Mouse (Mus musculus): ENCODE measurements around the gene Ppp1ca. TPM values are rescaled to one million over a fixed set of nuclear protein-coding genes. Genes with fewer than 3 reads are reported as not detected.

Gene Ppp1ca
- polyA plus RNA-seq, 1 experiment from 2014 or later, result 587 TPM

DNA sequence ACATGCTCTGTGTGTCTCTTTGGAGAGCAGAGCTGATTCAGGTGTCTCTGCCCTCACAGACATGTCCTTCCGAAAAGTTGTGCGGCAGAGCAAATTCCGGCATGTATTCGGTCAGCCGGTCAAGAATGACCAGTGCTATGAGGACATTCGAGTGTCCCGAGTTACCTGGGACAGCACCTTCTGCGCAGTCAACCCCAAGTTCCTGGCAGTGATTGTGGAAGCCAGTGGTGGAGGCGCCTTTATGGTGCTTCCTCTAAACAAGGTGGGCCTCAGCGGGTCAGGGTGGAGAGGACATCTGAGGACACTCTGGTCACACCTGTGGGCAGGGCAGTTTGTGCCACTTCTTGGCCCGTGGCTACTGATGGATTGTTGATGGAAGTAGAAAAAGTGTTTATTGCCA is 42.6 kb upstream of the Ppp1ca start:
- peak overlapping the region; percentile 82 for H3K4me2 ChIP-seq
- no peak overlapping the region for H3K27ac ChIP-seq (replicated peaks)
- H3K9ac ChIP-seq, result peak overlapping the region; percentile 87
- no peaks in the 10 kb centered on the region for H3K9me3 ChIP-seq
- peak overlapping the region; percentile 81 for H3K4me3 ChIP-seq
- H3K36me3 ChIP-seq, result peaks cover 5% of the 10 kb centered on the region; the same call in 1 of the 2 replicates
- ATAC-seq (ENCODE audit: low FRiP score, low read depth), result no peak
- no peaks in the 10 kb centered on the region for H3K27me3 ChIP-seq
- 92% methylated on average over 11 of the region's 11 CpGs for WGBS
- H3K4me1 ChIP-seq (replicated peaks), result peaks cover 26% of the 10 kb centered on the region

DNA sequence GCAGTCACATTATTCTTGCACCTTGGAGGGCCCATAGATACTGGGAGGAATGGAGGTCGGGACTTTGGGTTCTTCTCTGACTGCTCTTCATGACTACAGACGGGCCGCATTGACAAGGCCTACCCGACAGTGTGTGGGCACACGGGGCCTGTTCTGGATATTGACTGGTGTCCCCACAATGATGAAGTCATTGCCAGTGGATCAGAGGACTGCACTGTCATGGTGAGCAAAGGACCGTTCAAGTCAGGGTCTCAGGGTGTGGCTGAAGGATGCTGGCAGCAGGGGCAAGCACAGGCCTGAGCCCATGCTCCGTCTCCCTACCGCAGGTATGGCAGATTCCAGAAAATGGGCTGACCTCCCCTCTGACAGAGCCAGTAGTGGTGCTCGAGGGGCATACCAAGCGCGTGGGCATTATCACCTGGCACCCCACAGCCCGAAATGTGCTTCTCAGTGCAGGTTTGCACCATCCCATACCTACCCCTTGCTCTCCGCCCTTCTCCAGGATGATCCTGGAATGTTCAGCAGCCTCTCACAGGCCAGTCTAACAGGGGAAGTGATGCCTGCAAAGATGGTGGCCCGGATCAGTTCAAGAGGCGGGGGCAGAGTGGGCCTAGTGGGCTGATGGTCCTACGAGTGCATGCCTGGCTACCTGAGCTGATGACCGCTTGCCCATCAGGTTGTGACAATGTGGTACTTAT is 42.0 kb upstream of the Ppp1ca start:
- H3K9me3 ChIP-seq, result no peaks in the 10 kb centered on the region
- no peak for ATAC-seq (ENCODE audit: low FRiP score, low read depth)
- peak overlapping the region; percentile 82 for H3K4me2 ChIP-seq
- no peak overlapping the region for H3K9ac ChIP-seq
- H3K4me3 ChIP-seq, result peak overlapping the region; percentile 81; the same call in 1 of the 2 replicates
- peaks cover 5% of the 10 kb centered on the region; the same call in 1 of the 2 replicates for H3K36me3 ChIP-seq
- WGBS, result 96% methylated on average over 17 of the region's 17 CpGs
- peaks cover 26% of the 10 kb centered on the region for H3K4me1 ChIP-seq (replicated peaks)
- no peak overlapping the region for H3K27ac ChIP-seq (replicated peaks)
- no peaks in the 10 kb centered on the region for H3K27me3 ChIP-seq

DNA sequence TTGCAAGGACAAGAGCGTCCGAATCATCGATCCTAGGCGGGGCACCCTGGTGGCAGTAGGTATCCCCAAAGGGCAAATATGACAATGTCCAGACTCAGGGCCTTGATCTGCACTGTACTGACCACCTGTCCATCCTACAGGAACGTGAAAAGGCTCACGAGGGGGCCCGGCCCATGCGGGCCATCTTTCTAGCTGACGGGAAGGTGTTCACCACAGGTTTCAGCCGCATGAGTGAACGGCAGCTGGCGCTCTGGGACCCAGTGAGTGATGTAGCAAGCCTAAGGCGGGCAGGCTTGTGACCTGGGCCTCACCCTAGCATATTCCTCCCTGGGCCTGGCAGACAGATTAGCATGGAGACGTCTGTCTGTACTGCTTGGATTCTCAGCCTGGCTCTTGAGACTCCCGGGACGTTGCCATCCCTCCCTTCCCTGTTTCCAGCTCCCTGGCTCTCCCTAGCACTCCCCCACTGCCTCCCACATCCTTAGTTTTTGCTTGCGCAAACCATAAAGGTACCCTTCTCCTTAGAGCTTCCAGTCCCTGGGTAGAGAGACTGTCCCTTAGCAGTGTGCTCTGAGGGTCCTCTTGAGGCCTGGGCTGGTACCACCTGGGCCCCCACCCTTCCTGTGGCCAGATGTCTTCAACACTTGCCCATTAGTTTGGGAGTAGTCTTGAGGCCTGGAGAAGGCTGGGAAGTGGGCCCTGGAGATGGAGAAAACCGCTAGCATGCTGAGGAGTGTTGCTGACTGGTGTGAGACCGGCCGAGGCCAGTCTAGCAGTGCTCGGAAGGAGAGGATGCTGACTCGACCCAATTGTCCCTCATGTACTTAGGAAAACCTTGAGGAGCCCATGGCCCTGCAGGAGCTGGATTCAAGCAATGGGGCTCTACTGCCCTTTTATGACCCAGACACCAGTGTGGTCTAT is 41.0 kb upstream of the Ppp1ca start:
- Histone ChIP-seq H3K4me1 (replicated peaks) (peaks cover 26% of the 10 kb centered on the region), H3K9ac (no peak overlapping the region), H3K27me3 (no peaks in the 10 kb centered on the region), H3K36me3 (peaks cover 5% of the 10 kb centered on the region; the same call in 1 of the 2 replicates), H3K9me3 (no peaks in the 10 kb centered on the region), H3K4me3 (no peak overlapping the region), H3K4me2 (no peak overlapping the region), H3K27ac (replicated peaks) (no peak overlapping the region)
- 90% methylated on average over 22 of the region's 22 CpGs for WGBS
- ATAC-seq (ENCODE audit: low FRiP score, low read depth), result no peak

DNA sequence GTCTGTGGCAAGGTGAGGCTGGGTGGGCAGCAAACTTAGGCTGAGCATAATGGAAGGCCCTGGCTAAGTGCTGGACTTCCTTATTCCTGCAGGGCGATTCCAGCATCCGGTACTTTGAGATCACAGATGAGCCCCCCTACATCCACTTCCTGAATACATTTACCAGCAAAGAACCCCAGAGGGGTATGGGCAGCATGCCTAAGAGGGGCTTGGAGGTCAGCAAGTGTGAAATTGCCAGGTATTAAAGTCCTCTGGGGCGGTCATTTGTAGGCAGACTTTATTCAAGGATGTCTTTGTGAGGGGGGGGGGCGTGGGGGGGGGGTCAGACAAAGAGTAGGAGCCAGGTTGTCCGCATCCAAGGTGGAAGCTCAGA is 40.4 kb upstream of the Ppp1ca start:
- Histone ChIP-seq H3K9ac (no peak overlapping the region), H3K9me3 (no peaks in the 10 kb centered on the region), H3K36me3 (peaks cover 6% of the 10 kb centered on the region; the same call in 1 of the 2 replicates), H3K4me1 (replicated peaks) (peaks cover 26% of the 10 kb centered on the region), H3K27ac (replicated peaks) (no peak overlapping the region), H3K27me3 (no peaks in the 10 kb centered on the region), H3K4me3 (no peak overlapping the region), H3K4me2 (no peak overlapping the region)
- ATAC-seq (ENCODE audit: low FRiP score, low read depth), result no peak
- 77% methylated on average over 5 of the region's 5 CpGs for WGBS

DNA sequence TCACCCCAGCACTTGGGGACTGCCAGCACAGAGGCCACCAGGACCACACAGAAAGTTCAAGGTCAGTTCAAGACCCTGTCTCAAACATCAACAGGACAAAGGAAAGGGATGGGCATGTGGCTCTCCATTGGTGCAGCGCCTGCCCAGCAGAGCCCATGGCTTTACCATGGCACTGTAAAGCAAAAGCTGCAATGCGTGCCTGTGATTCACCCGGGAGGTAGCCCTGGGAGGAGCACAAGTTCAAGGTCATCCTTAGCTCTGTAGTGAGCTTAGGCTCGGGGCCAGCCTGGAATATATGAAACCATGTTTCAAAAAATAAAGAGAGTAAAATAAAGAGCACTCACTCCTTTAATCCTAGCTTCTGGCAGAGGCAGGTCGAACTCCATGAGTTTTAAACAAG is 40.0 kb upstream of the Ppp1ca start:
- H3K27ac ChIP-seq (replicated peaks), result no peak overlapping the region
- H3K4me2 ChIP-seq, result no peak overlapping the region
- no peak for ATAC-seq (ENCODE audit: low FRiP score, low read depth)
- peaks cover 10% of the 10 kb centered on the region; the same call in 1 of the 2 replicates for H3K36me3 ChIP-seq
- WGBS, result 83% methylated on average over 5 of the region's 5 CpGs
- H3K9ac ChIP-seq, result no peak overlapping the region
- peaks cover 26% of the 10 kb centered on the region for H3K4me1 ChIP-seq (replicated peaks)
- H3K9me3 ChIP-seq, result no peaks in the 10 kb centered on the region
- H3K4me3 ChIP-seq, result no peak overlapping the region
- H3K27me3 ChIP-seq, result no peaks in the 10 kb centered on the region

DNA sequence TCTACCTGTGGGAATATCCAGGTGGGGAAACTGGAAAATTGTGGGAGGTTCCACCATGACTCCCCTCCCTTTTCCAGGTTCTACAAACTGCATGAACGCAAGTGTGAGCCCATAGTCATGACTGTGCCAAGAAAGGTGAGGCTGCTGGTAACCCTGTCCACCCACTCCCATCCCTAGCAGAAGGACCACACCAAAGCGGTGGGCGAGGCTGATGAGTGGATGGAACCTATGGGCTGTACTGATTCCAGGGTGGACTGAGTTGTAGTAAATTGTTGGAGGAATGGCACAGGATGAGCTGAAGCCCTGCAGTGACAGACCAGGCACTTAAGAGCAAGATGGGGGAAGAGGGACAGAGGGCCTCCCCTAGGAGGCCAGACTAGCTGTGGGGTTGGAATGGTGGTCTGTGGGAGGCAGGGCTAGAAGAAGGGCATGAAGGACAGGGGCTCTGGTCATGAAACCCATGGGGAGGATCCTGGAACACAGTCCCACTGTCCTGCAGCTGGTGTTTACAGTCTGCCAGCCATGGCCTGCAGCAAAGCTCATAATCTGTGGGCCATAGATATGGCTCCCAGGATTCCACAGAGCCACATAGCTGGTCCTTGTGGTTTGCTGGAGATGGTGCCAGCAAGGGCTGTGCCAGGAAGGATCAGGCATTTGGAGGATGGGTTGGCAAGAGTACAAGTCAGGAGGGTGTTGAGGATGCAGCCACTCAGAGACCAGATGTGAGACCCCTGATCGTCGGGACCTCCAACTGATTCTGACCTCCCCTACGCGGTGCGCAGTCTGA is 39.2 kb upstream of the Ppp1ca start:
- H3K4me1 ChIP-seq (replicated peaks), result peaks cover 24% of the 10 kb centered on the region
- 85% methylated on average over 8 of the region's 8 CpGs for WGBS
- H3K27ac ChIP-seq (replicated peaks), result no peak overlapping the region; the same call in 1 of the 2 replicates
- no peak overlapping the region for H3K9ac ChIP-seq
- no peak overlapping the region for H3K4me3 ChIP-seq
- peaks cover 14% of the 10 kb centered on the region; the same call in 1 of the 2 replicates for H3K36me3 ChIP-seq
- H3K9me3 ChIP-seq, result no peaks in the 10 kb centered on the region
- H3K4me2 ChIP-seq, result no peak overlapping the region
- H3K27me3 ChIP-seq, result no peaks in the 10 kb centered on the region
- no peak for ATAC-seq (ENCODE audit: low FRiP score, low read depth)

DNA sequence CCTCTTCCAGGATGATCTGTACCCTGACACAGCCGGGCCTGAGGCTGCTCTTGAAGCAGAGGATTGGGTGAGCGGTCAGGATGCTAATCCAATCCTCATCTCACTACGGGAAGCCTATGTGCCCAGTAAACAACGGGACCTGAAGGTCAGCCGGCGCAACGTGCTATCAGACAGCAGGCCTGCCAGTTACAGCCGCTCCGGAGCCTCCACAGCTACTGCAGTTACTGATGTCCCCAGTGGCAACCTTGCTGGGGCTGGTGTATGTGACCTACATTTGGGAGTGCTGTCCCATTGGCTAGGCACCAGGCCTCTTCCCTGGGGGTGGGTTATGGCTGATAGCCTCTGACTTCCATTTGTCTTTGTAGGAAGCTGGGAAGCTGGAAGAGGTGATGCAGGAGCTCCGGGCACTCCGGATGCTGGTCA is 38.6 kb upstream of the Ppp1ca start, which contains the start of gene Ptprcap:
Gene Ptprcap (plus strand): TSS at position 373 of the 423 bp plus-strand sequence.
- WGBS, result 72% methylated on average over 11 of the region's 11 CpGs
- peaks cover 20% of the 10 kb centered on the region; the same call in 1 of the 2 replicates for H3K36me3 ChIP-seq

DNA sequence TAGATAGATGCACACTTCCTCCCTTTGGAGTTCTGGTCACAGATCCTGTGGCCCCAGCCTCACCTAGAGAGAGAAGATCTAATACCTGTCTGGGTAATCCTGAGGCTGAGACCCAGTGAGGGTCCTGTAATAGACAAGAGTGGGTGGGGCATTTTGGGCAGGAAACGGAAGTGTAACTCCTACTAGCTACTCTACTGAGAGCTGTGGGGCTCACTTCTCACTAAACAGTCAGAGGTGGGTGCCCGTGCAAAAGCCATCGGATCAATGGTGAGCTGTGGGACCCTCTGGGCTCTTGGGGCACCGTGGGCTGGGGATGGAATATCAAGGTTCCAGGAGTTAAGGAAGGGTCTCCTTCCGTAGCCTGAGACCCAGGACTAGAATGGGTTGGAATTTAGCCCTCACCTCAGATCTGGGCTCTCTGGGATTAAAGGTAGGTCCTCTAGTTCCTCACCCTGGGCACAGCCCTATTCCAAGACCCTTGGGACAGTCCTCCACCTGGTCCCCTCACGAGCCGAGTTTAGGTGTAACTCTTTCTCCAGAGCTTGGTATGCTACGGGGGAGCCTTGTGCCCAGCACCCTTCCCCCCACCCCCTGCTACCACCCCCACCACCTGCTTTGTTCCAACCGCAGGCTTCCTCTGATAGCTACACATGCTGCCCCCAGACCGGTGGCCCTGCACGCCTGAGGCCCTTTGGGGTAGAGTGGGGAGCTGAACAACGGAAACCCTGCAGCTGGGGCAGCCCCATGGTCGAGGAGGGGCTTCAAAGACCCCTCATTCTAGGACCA is 37.2 kb upstream of the Ppp1ca start:
- no peak for ATAC-seq (ENCODE audit: low FRiP score, low read depth)
- peaks cover 8% of the 10 kb centered on the region for H3K4me1 ChIP-seq (replicated peaks)
- WGBS, result 78% methylated on average over 13 of the region's 13 CpGs
- no peak overlapping the region for H3K4me3 ChIP-seq
- no peaks in the 10 kb centered on the region for H3K9me3 ChIP-seq
- H3K9ac ChIP-seq, result no peak overlapping the region
- no peaks in the 10 kb centered on the region for H3K27me3 ChIP-seq
- H3K27ac ChIP-seq (replicated peaks), result no peak overlapping the region
- peaks cover 34% of the 10 kb centered on the region for H3K36me3 ChIP-seq
- H3K4me2 ChIP-seq, result no peak overlapping the region

More for the DNA sequence above, 38.6 kb upstream of the Ppp1ca start, which contains the start of gene Ptprcap:
- Histone ChIP-seq H3K4me2 (no peak within 1 kb of the TSS), H3K4me3 (no peak within 1 kb of the TSS), H3K27ac (replicated peaks) (no peak within 1 kb of the TSS; the same call in 1 of the 2 replicates), H3K9ac (no peak within 1 kb of the TSS), H3K9me3 (no peaks in the 10 kb centered on the region), H3K27me3 (no peaks in the 10 kb centered on the region), H3K4me1 (replicated peaks) (peaks cover 18% of the 10 kb centered on the region)
- ATAC-seq (ENCODE audit: low FRiP score, low read depth), result no peak

DNA sequence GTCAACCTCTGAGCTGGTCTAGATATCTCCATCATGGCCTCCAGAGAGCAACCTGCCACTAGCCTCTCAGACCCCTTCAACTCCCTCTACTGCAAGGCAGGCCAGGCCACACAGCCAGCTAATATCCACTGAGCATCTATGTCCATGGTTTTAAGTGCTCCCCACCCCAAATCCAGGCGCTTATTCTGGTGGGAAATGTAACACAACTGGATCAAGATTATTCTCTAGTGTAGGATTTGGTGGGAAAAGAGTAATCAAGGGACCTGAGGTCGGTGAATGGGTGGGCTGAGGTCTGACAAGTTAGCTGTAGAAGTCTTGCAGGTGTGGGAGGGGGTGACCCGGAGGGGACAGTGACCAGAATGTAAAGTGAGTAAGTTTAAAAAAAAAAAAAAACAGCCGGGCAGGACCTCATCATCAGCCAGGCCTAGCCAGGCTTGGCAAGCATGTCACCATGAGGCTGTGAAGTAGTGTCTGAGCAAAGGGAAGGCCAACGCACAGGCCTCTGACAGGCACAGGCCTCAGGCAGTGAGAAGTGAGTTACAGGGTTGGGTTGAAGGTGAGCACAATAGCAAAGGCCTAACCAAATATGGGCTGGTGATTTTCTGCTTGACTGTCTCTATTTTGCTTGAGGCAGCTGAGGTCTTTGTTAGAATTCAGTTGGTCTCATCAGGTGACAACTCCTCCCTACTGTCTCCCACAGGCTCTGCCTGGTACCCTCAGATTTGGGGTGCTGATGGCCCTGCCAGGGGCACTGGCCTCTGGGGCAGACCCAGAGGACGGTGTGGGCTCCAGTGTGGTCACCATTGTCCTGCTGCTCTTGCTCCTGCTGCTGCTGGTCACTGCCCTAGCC is 36.4 kb upstream of the Ppp1ca start:
- ATAC-seq (ENCODE audit: low FRiP score, low read depth), result no peak
- 64% methylated on average over 6 of the region's 6 CpGs for WGBS
- Histone ChIP-seq H3K36me3 (peaks cover 37% of the 10 kb centered on the region), H3K4me1 (replicated peaks) (0 out of 2 replicates have a peak, but pooled peaks cover 3% of the 10 kb centered on the region), H3K9me3 (no peaks in the 10 kb centered on the region), H3K4me2 (no peak overlapping the region), H3K9ac (no peak overlapping the region), H3K4me3 (no peak overlapping the region), H3K27me3 (no peaks in the 10 kb centered on the region), H3K27ac (replicated peaks) (no peak overlapping the region)

DNA sequence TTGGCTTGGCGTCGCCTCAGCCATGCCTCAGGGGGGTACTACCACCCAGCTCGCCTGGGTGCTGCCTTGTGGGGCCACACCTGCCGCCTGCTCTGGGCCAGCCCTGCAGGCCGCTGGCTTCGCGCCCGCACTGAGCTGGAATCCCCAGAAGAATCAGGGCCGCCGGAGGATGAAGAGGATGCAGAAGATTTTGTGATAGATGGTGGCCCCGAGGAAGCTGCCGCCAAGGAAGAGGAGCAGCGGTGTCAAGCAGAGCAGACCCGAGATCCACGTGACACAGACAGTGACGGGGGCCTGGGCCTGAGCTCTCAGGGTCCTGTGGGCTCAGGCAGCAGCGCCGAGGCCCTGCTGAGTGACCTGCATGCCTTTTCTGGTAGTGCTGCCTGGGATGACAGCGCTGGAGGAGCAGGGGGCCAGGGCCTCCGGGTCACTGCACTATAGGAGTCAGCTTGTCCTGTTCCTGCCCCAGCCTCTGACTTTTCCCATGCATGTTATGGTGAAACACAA is 35.7 kb upstream of the Ppp1ca start:
- Histone ChIP-seq H3K4me2 (no peak overlapping the region), H3K9me3 (no peaks in the 10 kb centered on the region), H3K36me3 (peaks cover 40% of the 10 kb centered on the region), H3K4me1 (replicated peaks) (no peaks in the 10 kb centered on the region), H3K4me3 (no peak overlapping the region), H3K9ac (no peak overlapping the region), H3K27me3 (no peaks in the 10 kb centered on the region), H3K27ac (replicated peaks) (no peak overlapping the region)
- ATAC-seq (ENCODE audit: low FRiP score, low read depth), result no peak
- WGBS, result 56% methylated on average over 20 of the region's 20 CpGs

Data from hindbrain, embryonic 15.5 days (tissue).